Mouse (Mus musculus): ENCODE data around the gene Tuba1a. TPM values are rescaled to one million over a fixed set of nuclear protein-coding genes. Genes with fewer than 3 reads are reported as not detected.

Gene Tuba1a
- polyA plus RNA-seq, 1 experiment from 2014 or later: 17,671 TPM

GRCm38 (mm10) chr15:98991540-98992050 is 38.1 kb upstream of the Tuba1a start:
- peaks cover 72% of the 10 kb centered on the region for H3K4me1 ChIP-seq
- no peaks in the 10 kb centered on the region for H3K36me3 ChIP-seq (replicated peaks)
- no peak for ATAC-seq (replicated peaks)
- H3K9ac ChIP-seq: peak overlapping the region; percentile 59
- WGBS: 3% methylated on average over 9 of the region's 9 CpGs
- no peaks in the 10 kb centered on the region for H3K27me3 ChIP-seq (replicated peaks)
- H3K27ac ChIP-seq: peak overlapping the region; percentile 96
- peak overlapping the region; percentile 72 for H3K4me2 ChIP-seq
- H3K4me3 ChIP-seq: peak overlapping the region; percentile 37
- H3K9me3 ChIP-seq: no peaks in the 10 kb centered on the region

GRCm38 (mm10) chr15:98990669-98991539 is 37.4 kb upstream of the Tuba1a start:
- peak overlapping the region; percentile 37 for H3K4me3 ChIP-seq
- peaks cover 76% of the 10 kb centered on the region for H3K4me1 ChIP-seq
- WGBS: 5% methylated on average over 15 of the region's 15 CpGs
- no peaks in the 10 kb centered on the region for H3K27me3 ChIP-seq (replicated peaks)
- H3K27ac ChIP-seq: peak overlapping the region; percentile 96
- H3K9ac ChIP-seq: peak overlapping the region; percentile 59
- H3K36me3 ChIP-seq (replicated peaks): no peaks in the 10 kb centered on the region
- no peaks in the 10 kb centered on the region for H3K9me3 ChIP-seq
- peak overlapping the region; percentile 72 for H3K4me2 ChIP-seq
- no peak for ATAC-seq (replicated peaks)

- no peaks in the 10 kb centered on the region for H3K9me3 ChIP-seq
- peaks cover 74% of the 10 kb centered on the region for H3K4me1 ChIP-seq
- peak overlapping the region; percentile 96 for H3K27ac ChIP-seq
- no peak for ATAC-seq (replicated peaks)
- peak overlapping the region; percentile 72 for H3K4me2 ChIP-seq
- WGBS: 26% methylated on average over 9 of the region's 12 CpGs
- peak overlapping the region; percentile 37; the same call in 1 of the 2 replicates for H3K4me3 ChIP-seq
- no peaks in the 10 kb centered on the region for H3K27me3 ChIP-seq (replicated peaks)
- H3K36me3 ChIP-seq (replicated peaks): no peaks in the 10 kb centered on the region
- H3K9ac ChIP-seq: peak overlapping the region; percentile 59; the same call in 1 of the 2 replicates
Observed at GRCm38 (mm10) chr15:98989701-98990430, 36.4 kb upstream of the Tuba1a start.

- 34% methylated on average over 3 of the region's 3 CpGs for WGBS
- H3K9ac ChIP-seq: peak overlapping the region; percentile 69; the same call in 1 of the 2 replicates
- H3K27ac ChIP-seq: peak overlapping the region; percentile 96
- no peaks in the 10 kb centered on the region for H3K27me3 ChIP-seq (replicated peaks)
- peak overlapping the region; percentile 72 for H3K4me2 ChIP-seq
- H3K9me3 ChIP-seq: no peaks in the 10 kb centered on the region
- no peaks in the 10 kb centered on the region for H3K36me3 ChIP-seq (replicated peaks)
- H3K4me1 ChIP-seq: peaks cover 68% of the 10 kb centered on the region
- H3K4me3 ChIP-seq: no peak overlapping the region
- ATAC-seq (replicated peaks): no peak
Observed at GRCm38 (mm10) chr15:98988787-98989186, 35.3 kb upstream of the Tuba1a start.

- Histone ChIP-seq H3K4me3 (peak overlapping the region; percentile 49), H3K9me3 (no peaks in the 10 kb centered on the region), H3K27me3 (replicated peaks) (no peaks in the 10 kb centered on the region), H3K36me3 (replicated peaks) (no peaks in the 10 kb centered on the region), H3K27ac (peak overlapping the region; percentile 96), H3K9ac (peak overlapping the region; percentile 69), H3K4me2 (peak overlapping the region; percentile 72), H3K4me1 (peaks cover 73% of the 10 kb centered on the region)
- 11% methylated on average over 8 of the region's 8 CpGs for WGBS
- no peak for ATAC-seq (replicated peaks)
Observed at GRCm38 (mm10) chr15:98987661-98988181, 34.2 kb upstream of the Tuba1a start.

GRCm38 (mm10) chr15:98987077-98987630 is 33.7 kb upstream of the Tuba1a start:
- ATAC-seq (replicated peaks): no peak
- H3K4me3 ChIP-seq: peak overlapping the region; percentile 49
- peak overlapping the region; percentile 72 for H3K4me2 ChIP-seq
- H3K27ac ChIP-seq: peak overlapping the region; percentile 96
- H3K27me3 ChIP-seq (replicated peaks): no peaks in the 10 kb centered on the region
- H3K9ac ChIP-seq: peak overlapping the region; percentile 69
- H3K4me1 ChIP-seq: peaks cover 72% of the 10 kb centered on the region
- H3K36me3 ChIP-seq (replicated peaks): no peaks in the 10 kb centered on the region
- H3K9me3 ChIP-seq: no peaks in the 10 kb centered on the region
- 4% methylated on average over 7 of the region's 7 CpGs for WGBS

- 5% methylated on average over 12 of the region's 12 CpGs for WGBS
- Histone ChIP-seq H3K4me3 (peak overlapping the region; percentile 49), H3K27me3 (replicated peaks) (no peaks in the 10 kb centered on the region), H3K27ac (peak overlapping the region; percentile 96), H3K4me2 (peak overlapping the region; percentile 72), H3K36me3 (replicated peaks) (no peaks in the 10 kb centered on the region), H3K4me1 (peaks cover 70% of the 10 kb centered on the region), H3K9me3 (no peaks in the 10 kb centered on the region), H3K9ac (peak overlapping the region; percentile 69)
- ATAC-seq (replicated peaks): no peak
Observed at GRCm38 (mm10) chr15:98985982-98986715, 32.6 kb upstream of the Tuba1a start.

- Histone ChIP-seq H3K9me3 (no peaks in the 10 kb centered on the region), H3K9ac (peak overlapping the region; percentile 69), H3K27me3 (replicated peaks) (no peaks in the 10 kb centered on the region), H3K27ac (peak overlapping the region; percentile 96), H3K4me3 (peak overlapping the region; percentile 49), H3K4me2 (peak overlapping the region; percentile 72), H3K36me3 (replicated peaks) (no peaks in the 10 kb centered on the region), H3K4me1 (peaks cover 62% of the 10 kb centered on the region)
- WGBS: 1% methylated on average over 29 of the region's 29 CpGs
- ATAC-seq (replicated peaks): peak; percentile 68
Observed at GRCm38 (mm10) chr15:98985240-98985981, 31.9 kb upstream of the Tuba1a start.

- Histone ChIP-seq H3K4me2 (peak overlapping the region; percentile 72), H3K27ac (peak overlapping the region; percentile 96)
Observed at GRCm38 (mm10) chr15:98984681-98985080, 31.2 kb upstream of the Tuba1a start.

GRCm38 (mm10) chr15:98983431-98984081 is 30.1 kb upstream of the Tuba1a start:
- Histone ChIP-seq H3K36me3 (replicated peaks) (no peaks in the 10 kb centered on the region), H3K4me2 (peak overlapping the region; percentile 72), H3K4me3 (peak overlapping the region; percentile 49), H3K27me3 (replicated peaks) (no peaks in the 10 kb centered on the region), H3K4me1 (peaks cover 57% of the 10 kb centered on the region), H3K9ac (peak overlapping the region; percentile 69), H3K27ac (peak overlapping the region; percentile 96), H3K9me3 (no peaks in the 10 kb centered on the region)
- ATAC-seq (replicated peaks): peak; percentile 58
- 3% methylated on average over 16 of the region's 16 CpGs for WGBS

More at GRCm38 (mm10) chr15:98984681-98985080, 31.2 kb upstream of the Tuba1a start:
- H3K36me3 ChIP-seq (replicated peaks): no peaks in the 10 kb centered on the region
- ATAC-seq (replicated peaks): no peak
- H3K9ac ChIP-seq: peak overlapping the region; percentile 69
- H3K4me1 ChIP-seq: peaks cover 62% of the 10 kb centered on the region
- peak overlapping the region; percentile 49 for H3K4me3 ChIP-seq
- no peaks in the 10 kb centered on the region for H3K27me3 ChIP-seq (replicated peaks)
- WGBS: 4% methylated on average over 6 of the region's 6 CpGs
- H3K9me3 ChIP-seq: no peaks in the 10 kb centered on the region

Measured in midbrain, embryonic 15.5 days (tissue).